9 mouse cellular contexts compared by ENCODE assay signal in genomic region chr1:72718846-72719245, GRCm38 (mm10). TPM values are rescaled to one million over a fixed set of nuclear protein-coding genes. Genes with fewer than 3 reads are reported as not detected.
DNase-seq lines count a peak whose midpoint lies in the region; TF ChIP-seq lines count a peak whose summit lies in the region.
"Had no signal": no experiment of that assay in that cellular context is flagged by ENCODE, and none has a peak within 500 bp of the region (broad histone marks: within the 10 kb centered on the region; RNA-seq: fewer than 3 reads in every experiment).

No protein-coding gene starts in this region.

- H3K4me1 ChIP-seq in lung, adult 2 months (ENCODE audit: control insufficient read depth, insufficient read depth, low read length), result no peaks in the 10 kb centered on the region

- WGBS in lung, adult 2 months, result 27% methylated on average over 5 of the region's 5 CpGs

- DNase-seq in CD4-positive, CD25-positive, alpha-beta regulatory T cell, adult 2 months (ENCODE audit: low read depth, low spot score), result peak; percentile 76
- peak; percentile 53 for DNase-seq in MN1 (ENCODE audit: low spot score)
- peak; percentile 73 to 83 for DNase-seq in cerebellum, postnatal 25 days
- DNase-seq in gastrocnemius, postnatal 10 days, result peak; percentile 58
- DNase-seq in kidney, postnatal 25 days, result peak; percentile 78 to 79
- DNase-seq in lung, adult 2 months, result no peak
- DNase-seq in retina, postnatal 1 day, result peak; percentile 69
- peak; percentile 63 for DNase-seq in urinary bladder, postnatal 25 days (ENCODE audit: low spot score)

- TF ChIP-seq POLR2A in lung, adult 2 months (IDR thresholded peaks at IDR 0.05; ENCODE audit: borderline replicate concordance, extremely low read depth, low read depth, low read length), result no peak

- H3K4me3 ChIP-seq in lung, adult 2 months (replicated peaks; ENCODE audit: extremely low read depth, low read depth, low read length), result no peak overlapping the region

- peak; percentile 74 for TF ChIP-seq CTCF in lung, adult 2 months (IDR thresholded peaks at IDR 0.05; ENCODE audit: insufficient read depth, low read length)

RNA-seq across cellular contexts. Expression of gene Rpl37a, which starts 7.8 kb away (rescaled TPM):
- 100 to 1,000 TPM; 943 to 945 TPM for total RNA-seq in gastrocnemius, postnatal 10 days (2021)
- 483 and 531 TPM in 2 replicates for polyA plus RNA-seq in lung, adult 2 months (2012; rRNA removed)

RNA-seq across cellular contexts. Expression of gene Ankar, which starts 18.5 kb away (rescaled TPM):
- total RNA-seq in gastrocnemius, postnatal 10 days (2021), result not detected
- polyA plus RNA-seq in lung, adult 2 months (2012; rRNA removed), result not detected in 2 replicates
- total RNA-seq: layer of hippocampus, postnatal 36 days had no signal
